Mouse (Mus musculus) limb, embryonic 15.5 days (tissue): ENCODE data around the gene Fstl4. TPM values are rescaled to one million over a fixed set of nuclear protein-coding genes. Genes with fewer than 3 reads are reported as not detected.

Experiments used
- ATAC-seq: fragments of 200-750 bp; cut with Nextera tagmentation; 2 replicates; pipeline ENCODE4 v1.8.0; 2017; ENCODE audit warnings: low read depth, moderate TSS enrichment; ENCODE audit not compliant: insufficient number of reproducible peaks, low FRiP score, low TSS enrichment
- H3K27ac ChIP-seq: fragments of 300-500 bp; sonication (generic); 2 replicates; pipeline ENCODE4 v1.5.1; 2015; ENCODE audit warnings: moderate library complexity, mild to moderate bottlenecking, inconsistent platforms
- H3K27me3 ChIP-seq: fragments of 300-500 bp; sonication (generic); 2 replicates; pipeline ENCODE4 v1.6.1; 2015; ENCODE audit warnings: inconsistent platforms
- H3K36me3 ChIP-seq: fragments of 300-500 bp; sonication (generic); 2 replicates; pipeline ENCODE4 v1.6.1; 2015; ENCODE audit warnings: inconsistent platforms
- H3K4me1 ChIP-seq: fragments of 300-500 bp; sonication (generic); 2 replicates; pipeline ENCODE4 v1.6.1; 2015; ENCODE audit warnings: inconsistent platforms
- H3K4me2 ChIP-seq: fragments of 300-500 bp; sonication (generic); 2 replicates; pipeline ENCODE4 v1.6.1; 2015; ENCODE audit warnings: mild to moderate bottlenecking, inconsistent platforms
- H3K4me3 ChIP-seq: fragments of 300-500 bp; sonication (generic); 2 replicates; pipeline ENCODE4 v1.5.1; 2015; ENCODE audit warnings: mild to moderate bottlenecking, inconsistent platforms
- H3K9ac ChIP-seq: fragments of 300-500 bp; sonication (generic); 2 replicates; pipeline ENCODE4 v1.6.1; 2015; ENCODE audit warnings: inconsistent platforms
- H3K9me3 ChIP-seq: fragments of 300-500 bp; sonication (generic); 2 replicates; pipeline ENCODE4 v1.6.1; 2016; ENCODE audit warnings: inconsistent platforms
- WGBS: fragments of 180-500 bp; shearing (Covaris S2); methylation state at CpG from one replicate; pipeline ENCODE4 v1.1.7; 2015; 5-methylcytosine and 5-hydroxymethylcytosine counted together
- polyA plus RNA-seq: library from polyadenylated mRNA; unstranded; fragments of >200 nt; fragmentation: Nextera tagmentation; extraction: Ambion mirVana; gene quantifications from 2 replicates; pipeline ENCODE4 v1.2.1, GENCODE M21; 2015

Fstl4 gene
- polyA plus RNA-seq, 1 experiment from 2014 or later = 2.6 TPM

- Histone ChIP-seq H3K27me3 (peaks cover 2% of the 10 kb centered on the region; the same call in 1 of the 2 replicates), H3K4me1 (peaks cover 8% of the 10 kb centered on the region), H3K4me3 (no peak overlapping the region), H3K36me3 (no peaks in the 10 kb centered on the region), H3K4me2 (no peak overlapping the region), H3K27ac (no peak overlapping the region), H3K9me3 (no peaks in the 10 kb centered on the region), H3K9ac (no peak overlapping the region)
- WGBS = 40% methylated on average over 3 of the region's 3 CpGs
- ATAC-seq = peak; percentile 53; the same call in 1 of the 2 replicates
Measured at GRCm38 (mm10) chr11:53098780-53099198, 334.4 kb downstream of the Fstl4 start.

- peaks cover 9% of the 10 kb centered on the region for H3K4me1 ChIP-seq
- 87% methylated on average over 5 of the region's 5 CpGs for WGBS
- no peak for ATAC-seq
Measured at GRCm38 (mm10) chr11:53099322-53099721, 334.9 kb downstream of the Fstl4 start.

GRCm38 (mm10) chr11:53101732-53102131 lies 337.3 kb downstream of the Fstl4 start:
- peaks cover 9% of the 10 kb centered on the region for H3K4me1 ChIP-seq
- H3K36me3 ChIP-seq = no peaks in the 10 kb centered on the region
- WGBS = 62% methylated on average over 5 of the region's 5 CpGs
- H3K9me3 ChIP-seq = no peaks in the 10 kb centered on the region
- no peak overlapping the region for H3K4me2 ChIP-seq
- peaks cover 3% of the 10 kb centered on the region; the same call in 1 of the 2 replicates for H3K27me3 ChIP-seq
- H3K9ac ChIP-seq = no peak overlapping the region
- H3K27ac ChIP-seq = no peak overlapping the region
- ATAC-seq = no peak
- no peak overlapping the region for H3K4me3 ChIP-seq

More at GRCm38 (mm10) chr11:53099322-53099721, 334.9 kb downstream of the Fstl4 start:
- Histone ChIP-seq H3K27me3 (no peaks in the 10 kb centered on the region; the same call in 1 of the 2 replicates), H3K27ac (no peak overlapping the region), H3K4me3 (no peak overlapping the region), H3K9ac (no peak overlapping the region), H3K36me3 (no peaks in the 10 kb centered on the region), H3K4me2 (no peak overlapping the region), H3K9me3 (no peaks in the 10 kb centered on the region)

GRCm38 (mm10) chr11:53103601-53104325 lies 339.3 kb downstream of the Fstl4 start:
- H3K4me3 ChIP-seq = no peak overlapping the region
- WGBS = 41% methylated on average over 10 of the region's 10 CpGs
- H3K27me3 ChIP-seq = peaks cover 3% of the 10 kb centered on the region; the same call in 1 of the 2 replicates
- no peaks in the 10 kb centered on the region for H3K36me3 ChIP-seq
- H3K4me2 ChIP-seq = no peak overlapping the region
- no peak overlapping the region for H3K27ac ChIP-seq
- no peak for ATAC-seq
- H3K9me3 ChIP-seq = no peaks in the 10 kb centered on the region
- no peak overlapping the region for H3K9ac ChIP-seq
- H3K4me1 ChIP-seq = peaks cover 13% of the 10 kb centered on the region

GRCm38 (mm10) chr11:53107706-53108105 lies 343.3 kb downstream of the Fstl4 start:
- no peak overlapping the region for H3K27ac ChIP-seq
- H3K4me2 ChIP-seq = no peak overlapping the region
- WGBS = 33% methylated on average over 5 of the region's 5 CpGs
- H3K4me1 ChIP-seq = peaks cover 9% of the 10 kb centered on the region
- ATAC-seq = no peak
- H3K4me3 ChIP-seq = no peak overlapping the region
- peaks cover 6% of the 10 kb centered on the region; the same call in 1 of the 2 replicates for H3K27me3 ChIP-seq
- no peaks in the 10 kb centered on the region for H3K9me3 ChIP-seq
- H3K36me3 ChIP-seq = no peaks in the 10 kb centered on the region
- no peak overlapping the region for H3K9ac ChIP-seq

GRCm38 (mm10) chr11:53108798-53109197 lies 344.4 kb downstream of the Fstl4 start:
- H3K27ac ChIP-seq = no peak overlapping the region
- 91% methylated on average over 6 of the region's 6 CpGs for WGBS
- no peak overlapping the region for H3K4me2 ChIP-seq
- H3K36me3 ChIP-seq = no peaks in the 10 kb centered on the region
- H3K4me1 ChIP-seq = peaks cover 9% of the 10 kb centered on the region
- no peak overlapping the region for H3K9ac ChIP-seq
- H3K4me3 ChIP-seq = no peak overlapping the region
- H3K27me3 ChIP-seq = peaks cover 7% of the 10 kb centered on the region; the same call in 1 of the 2 replicates
- no peak for ATAC-seq
- H3K9me3 ChIP-seq = no peaks in the 10 kb centered on the region

GRCm38 (mm10) chr11:53109701-53110467 lies 345.4 kb downstream of the Fstl4 start:
- ATAC-seq = no peak
- 53% methylated on average over 6 of the region's 6 CpGs for WGBS
- Histone ChIP-seq H3K36me3 (no peaks in the 10 kb centered on the region), H3K4me3 (no peak overlapping the region), H3K4me1 (peaks cover 6% of the 10 kb centered on the region), H3K9ac (no peak overlapping the region), H3K27me3 (peaks cover 4% of the 10 kb centered on the region; the same call in 1 of the 2 replicates), H3K27ac (no peak overlapping the region), H3K4me2 (no peak overlapping the region), H3K9me3 (no peaks in the 10 kb centered on the region)

GRCm38 (mm10) chr11:53115711-53116110 lies 351.3 kb downstream of the Fstl4 start:
- H3K4me1 ChIP-seq = no peaks in the 10 kb centered on the region
- H3K27me3 ChIP-seq = peaks cover 6% of the 10 kb centered on the region; the same call in 1 of the 2 replicates
- ATAC-seq = no peak
- no peak overlapping the region for H3K9ac ChIP-seq
- H3K4me3 ChIP-seq = no peak overlapping the region
- no peak overlapping the region for H3K4me2 ChIP-seq
- 56% methylated on average over 4 of the region's 4 CpGs for WGBS
- no peak overlapping the region for H3K27ac ChIP-seq
- H3K36me3 ChIP-seq = no peaks in the 10 kb centered on the region
- no peaks in the 10 kb centered on the region for H3K9me3 ChIP-seq

GRCm38 (mm10) chr11:53116356-53116755 lies 351.9 kb downstream of the Fstl4 start:
- Histone ChIP-seq H3K9ac (no peak overlapping the region), H3K4me3 (no peak overlapping the region), H3K27me3 (peaks cover 6% of the 10 kb centered on the region; the same call in 1 of the 2 replicates), H3K27ac (no peak overlapping the region), H3K36me3 (no peaks in the 10 kb centered on the region), H3K4me1 (no peaks in the 10 kb centered on the region), H3K4me2 (no peak overlapping the region), H3K9me3 (no peaks in the 10 kb centered on the region)
- 68% methylated on average over 2 of the region's 2 CpGs for WGBS
- no peak for ATAC-seq

- H3K36me3 ChIP-seq = no peaks in the 10 kb centered on the region
- 0 out of 2 replicates have a peak, but pooled peaks cover 2% of the 10 kb centered on the region for H3K27me3 ChIP-seq
- no peaks in the 10 kb centered on the region for H3K9me3 ChIP-seq
- H3K4me1 ChIP-seq = no peaks in the 10 kb centered on the region
- WGBS = 84% methylated on average over 11 of the region's 11 CpGs
- H3K4me3 ChIP-seq = no peak overlapping the region
- H3K4me2 ChIP-seq = no peak overlapping the region
- H3K27ac ChIP-seq = no peak overlapping the region
- H3K9ac ChIP-seq = no peak overlapping the region
- ATAC-seq = no peak
Measured at GRCm38 (mm10) chr11:53118226-53118965, 354.0 kb downstream of the Fstl4 start.

GRCm38 (mm10) chr11:53119966-53120365 lies 355.5 kb downstream of the Fstl4 start:
- H3K27ac ChIP-seq = no peak overlapping the region
- no peaks in the 10 kb centered on the region for H3K36me3 ChIP-seq
- no peak overlapping the region for H3K4me2 ChIP-seq
- no peaks in the 10 kb centered on the region for H3K9me3 ChIP-seq
- 0 out of 2 replicates have a peak, but pooled peaks cover 2% of the 10 kb centered on the region for H3K27me3 ChIP-seq
- H3K9ac ChIP-seq = no peak overlapping the region
- H3K4me1 ChIP-seq = no peaks in the 10 kb centered on the region
- no peak for ATAC-seq
- 73% methylated on average over 5 of the region's 5 CpGs for WGBS
- H3K4me3 ChIP-seq = no peak overlapping the region
